Mouse (Mus musculus): ENCODE results near the gene Klhdc10. TPM values are rescaled to one million over a fixed set of nuclear protein-coding genes. Genes with fewer than 3 reads are reported as not detected.

The Klhdc10 gene
- total RNA-seq (2014; fragmentation: Nextera tagmentation) (45.7 and 48.8 TPM in 2 replicates), total RNA-seq (2017) (30.2 and 33.3 TPM in 2 replicates), polyA plus RNA-seq (2012) (19.9 and 25.8 TPM in 2 replicates)

DNA sequence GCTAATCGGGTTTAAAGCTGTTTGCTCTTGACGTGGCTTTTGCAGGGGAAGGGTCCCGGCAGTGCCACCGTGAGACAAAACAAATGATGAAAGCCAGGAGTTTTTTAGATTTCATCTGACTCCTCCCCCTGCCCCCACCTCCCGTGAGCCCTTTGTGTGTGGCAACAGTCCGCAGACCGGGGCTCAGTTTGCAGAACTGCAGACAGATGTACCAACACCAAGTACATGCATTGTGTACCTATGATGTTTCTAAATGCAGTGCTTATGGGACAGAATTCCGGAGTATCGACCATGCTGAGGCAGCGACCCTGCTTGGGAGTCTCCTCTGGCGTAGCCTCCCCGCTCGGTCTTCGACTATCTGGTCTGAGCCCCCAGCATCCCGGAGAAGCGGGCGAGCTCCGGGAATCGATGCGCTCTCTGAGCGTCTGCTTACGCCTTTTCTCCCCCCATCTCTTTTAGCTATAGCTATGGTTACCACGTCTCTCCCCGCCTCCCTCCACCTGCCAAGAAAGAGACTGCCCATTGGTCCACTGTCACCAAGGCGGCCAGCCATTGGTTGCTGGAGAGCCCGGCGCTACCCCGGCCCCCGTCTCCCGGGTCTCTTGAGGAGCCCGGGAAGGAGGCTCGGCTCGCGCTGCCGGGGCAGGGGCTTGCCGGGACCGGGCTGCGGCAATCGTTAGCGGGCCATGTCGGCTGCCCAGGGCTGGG, at the start of gene Klhdc10:
Klhdc10 (plus strand) TSS at position 561 of the 708 bp plus-strand sequence.
- Histone ChIP-seq H3K27me3 (ENCODE audit: insufficient read depth, low read length) (0 out of 2 replicates have a peak, but pooled peaks cover 3% of the 10 kb centered on the region), H3K4me1 (ENCODE audit: insufficient read depth, low read depth, low read length) (peaks cover 27% of the 10 kb centered on the region), H3K9me3 (replicated peaks) (no peaks in the 10 kb centered on the region), H3K36me3 (replicated peaks) (peaks cover 5% of the 10 kb centered on the region), H3K4me3 (ENCODE audit: low read depth, low read length) (peak within 1 kb of the TSS; percentile 99)
- ATAC-seq (ENCODE audit: extremely low read depth, insufficient number of reproducible peaks, low FRiP score, poor library complexity, severe bottlenecking) (peak; percentile 99), DNase-seq (ENCODE audit: low spot score) (peak; percentile 100)
- TF ChIP-seq GATA2 (IDR thresholded peaks at IDR 0.05; ENCODE audit: borderline replicate concordance, low read depth, low read length) (no peak), POLR2AphosphoS5 (IDR thresholded peaks at IDR 0.05; ENCODE audit: insufficient replicate concordance, low read depth, low read length) (no peak), TAL1 (conservative IDR thresholded peaks at IDR 0.05; ENCODE audit: low read depth, low read length) (no peak), GATA1 (IDR thresholded peaks at IDR 0.05; ENCODE audit: borderline replicate concordance, low read length) (no peak), CTCF (IDR thresholded peaks at IDR 0.05; ENCODE audit: low read depth, low read length) (no peak)

DNA sequence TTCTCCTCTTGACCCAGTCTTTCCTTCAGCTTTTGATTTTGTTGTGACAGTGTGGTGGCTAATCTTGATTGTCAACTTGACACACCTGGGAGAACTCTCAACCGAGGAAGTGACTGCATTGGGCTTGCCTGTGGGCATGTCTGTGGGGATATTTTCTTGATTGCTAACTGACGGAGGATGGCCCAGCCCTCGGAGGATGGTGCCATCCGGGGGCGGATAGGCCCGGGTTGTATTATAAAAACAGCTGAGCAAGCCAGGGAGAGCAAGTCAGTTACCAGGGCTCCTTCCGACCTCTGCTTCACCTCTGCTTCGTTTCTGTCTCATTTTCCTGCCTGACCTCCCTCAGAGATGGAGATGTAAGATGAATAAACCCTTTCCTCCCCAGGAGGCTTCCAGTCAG, 48.9 kb upstream of the Klhdc10 start:
- ATAC-seq (ENCODE audit: extremely low read depth, insufficient number of reproducible peaks, low FRiP score, poor library complexity, severe bottlenecking) (no peak), DNase-seq (ENCODE audit: low spot score) (peak; percentile 12)
- TF ChIP-seq POLR2AphosphoS5 (IDR thresholded peaks at IDR 0.05; ENCODE audit: insufficient replicate concordance, low read depth, low read length) (no peak), TAL1 (conservative IDR thresholded peaks at IDR 0.05; ENCODE audit: low read depth, low read length) (no peak), GATA2 (IDR thresholded peaks at IDR 0.05; ENCODE audit: borderline replicate concordance, low read depth, low read length) (no peak), CTCF (IDR thresholded peaks at IDR 0.05; ENCODE audit: low read depth, low read length) (no peak), GATA1 (IDR thresholded peaks at IDR 0.05; ENCODE audit: borderline replicate concordance, low read length) (no peak)
- no peaks in the 10 kb centered on the region for H3K9me3 ChIP-seq (replicated peaks)
- peaks cover 7% of the 10 kb centered on the region for H3K27me3 ChIP-seq (ENCODE audit: insufficient read depth, low read length)
- H3K4me1 ChIP-seq (ENCODE audit: insufficient read depth, low read depth, low read length), result peaks cover 42% of the 10 kb centered on the region
- no peak overlapping the region for H3K4me3 ChIP-seq (ENCODE audit: low read depth, low read length)
- no peaks in the 10 kb centered on the region for H3K36me3 ChIP-seq (replicated peaks)

DNA sequence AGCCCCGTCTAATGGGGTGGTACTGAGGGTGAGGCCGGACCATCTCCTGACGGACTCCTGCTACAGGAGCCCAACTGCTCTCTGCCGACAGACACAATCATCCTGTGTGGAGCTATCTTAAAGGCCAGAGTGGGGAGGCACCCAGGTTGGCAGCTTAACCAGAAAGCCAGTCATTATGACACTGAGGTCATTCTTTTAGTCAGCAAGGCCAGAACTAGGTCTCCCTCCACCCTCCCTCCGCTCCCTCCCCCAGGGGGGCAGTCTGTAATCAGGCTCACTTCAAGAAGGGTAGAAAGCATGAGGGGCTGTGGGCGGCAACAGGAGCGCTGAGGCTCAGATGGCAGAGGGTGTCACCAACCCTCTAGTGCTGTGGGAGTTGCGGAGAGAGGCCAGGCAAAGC, 48.0 kb upstream of the Klhdc10 start:
- no peak for ATAC-seq (ENCODE audit: extremely low read depth, insufficient number of reproducible peaks, low FRiP score, poor library complexity, severe bottlenecking)
- H3K4me1 ChIP-seq (ENCODE audit: insufficient read depth, low read depth, low read length), result peaks cover 42% of the 10 kb centered on the region
- H3K27me3 ChIP-seq (ENCODE audit: insufficient read depth, low read length), result peaks cover 7% of the 10 kb centered on the region
- no peak overlapping the region for H3K4me3 ChIP-seq (ENCODE audit: low read depth, low read length)
- H3K9me3 ChIP-seq (replicated peaks), result no peaks in the 10 kb centered on the region
- DNase-seq (ENCODE audit: low spot score), result no peak
- H3K36me3 ChIP-seq (replicated peaks), result no peaks in the 10 kb centered on the region
- TF ChIP-seq CTCF (IDR thresholded peaks at IDR 0.05; ENCODE audit: low read depth, low read length) (no peak), POLR2AphosphoS5 (IDR thresholded peaks at IDR 0.05; ENCODE audit: insufficient replicate concordance, low read depth, low read length) (no peak), GATA2 (IDR thresholded peaks at IDR 0.05; ENCODE audit: borderline replicate concordance, low read depth, low read length) (no peak), TAL1 (conservative IDR thresholded peaks at IDR 0.05; ENCODE audit: low read depth, low read length) (no peak), GATA1 (IDR thresholded peaks at IDR 0.05; ENCODE audit: borderline replicate concordance, low read length) (no peak)

DNA sequence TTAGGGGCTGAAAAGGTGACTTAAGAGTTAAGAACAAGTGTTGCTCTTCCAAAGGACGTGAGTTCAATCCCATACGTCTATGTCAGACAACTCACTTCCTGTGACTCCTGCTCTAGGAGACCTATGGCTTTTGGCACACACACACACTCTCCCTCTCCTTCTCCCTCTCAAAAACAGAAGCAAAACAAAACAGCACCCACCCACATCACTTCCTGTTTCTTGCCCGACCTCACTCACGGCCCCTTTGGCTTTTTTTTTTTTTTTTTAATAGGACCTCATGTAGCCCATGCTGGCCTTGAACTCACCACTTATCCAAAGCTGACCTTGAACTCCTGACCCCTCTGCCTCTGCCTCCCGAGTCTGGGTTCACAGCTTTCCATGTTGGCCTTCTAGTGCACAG, 46.9 kb upstream of the Klhdc10 start:
- Histone ChIP-seq H3K27me3 (ENCODE audit: insufficient read depth, low read length) (peaks cover 7% of the 10 kb centered on the region), H3K36me3 (replicated peaks) (no peaks in the 10 kb centered on the region), H3K4me3 (ENCODE audit: low read depth, low read length) (no peak overlapping the region), H3K4me1 (ENCODE audit: insufficient read depth, low read depth, low read length) (peaks cover 42% of the 10 kb centered on the region), H3K9me3 (replicated peaks) (no peaks in the 10 kb centered on the region)
- no peak for ATAC-seq (ENCODE audit: extremely low read depth, insufficient number of reproducible peaks, low FRiP score, poor library complexity, severe bottlenecking)
- TF ChIP-seq CTCF (IDR thresholded peaks at IDR 0.05; ENCODE audit: low read depth, low read length) (no peak), TAL1 (conservative IDR thresholded peaks at IDR 0.05; ENCODE audit: low read depth, low read length) (no peak), POLR2AphosphoS5 (IDR thresholded peaks at IDR 0.05; ENCODE audit: insufficient replicate concordance, low read depth, low read length) (no peak), GATA2 (IDR thresholded peaks at IDR 0.05; ENCODE audit: borderline replicate concordance, low read depth, low read length) (no peak), GATA1 (IDR thresholded peaks at IDR 0.05; ENCODE audit: borderline replicate concordance, low read length) (no peak)
- no peak for DNase-seq (ENCODE audit: low spot score)

DNA sequence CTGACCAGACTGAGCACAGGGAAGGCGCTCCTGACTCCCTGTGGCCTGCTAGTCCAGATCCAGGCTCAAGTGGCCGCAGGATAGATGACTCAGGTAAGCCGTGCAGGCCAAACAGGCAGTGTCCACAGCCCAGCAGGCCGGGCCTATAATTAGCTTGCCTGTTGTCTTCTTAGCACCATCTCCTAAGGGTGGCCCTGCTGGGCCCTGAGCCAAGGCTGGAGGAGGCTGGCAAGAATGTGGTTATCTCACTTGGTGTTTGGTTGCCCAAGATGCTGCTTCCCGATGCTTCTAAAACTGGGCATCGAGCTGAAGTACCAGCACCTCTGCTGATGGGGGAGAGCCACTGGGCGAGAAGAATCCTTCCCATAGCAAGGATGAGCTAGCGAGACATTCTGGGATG, 46.0 kb upstream of the Klhdc10 start:
- TF ChIP-seq TAL1 (conservative IDR thresholded peaks at IDR 0.05; ENCODE audit: low read depth, low read length) (no peak), POLR2AphosphoS5 (IDR thresholded peaks at IDR 0.05; ENCODE audit: insufficient replicate concordance, low read depth, low read length) (no peak), GATA2 (IDR thresholded peaks at IDR 0.05; ENCODE audit: borderline replicate concordance, low read depth, low read length) (no peak), GATA1 (IDR thresholded peaks at IDR 0.05; ENCODE audit: borderline replicate concordance, low read length) (no peak), CTCF (IDR thresholded peaks at IDR 0.05; ENCODE audit: low read depth, low read length) (no peak)
- no peak for ATAC-seq (ENCODE audit: extremely low read depth, insufficient number of reproducible peaks, low FRiP score, poor library complexity, severe bottlenecking)
- Histone ChIP-seq H3K9me3 (replicated peaks) (no peaks in the 10 kb centered on the region), H3K27me3 (ENCODE audit: insufficient read depth, low read length) (peaks cover 7% of the 10 kb centered on the region), H3K4me1 (ENCODE audit: insufficient read depth, low read depth, low read length) (peaks cover 42% of the 10 kb centered on the region), H3K36me3 (replicated peaks) (peaks cover 3% of the 10 kb centered on the region), H3K4me3 (ENCODE audit: low read depth, low read length) (no peak overlapping the region)
- no peak for DNase-seq (ENCODE audit: low spot score)

DNA sequence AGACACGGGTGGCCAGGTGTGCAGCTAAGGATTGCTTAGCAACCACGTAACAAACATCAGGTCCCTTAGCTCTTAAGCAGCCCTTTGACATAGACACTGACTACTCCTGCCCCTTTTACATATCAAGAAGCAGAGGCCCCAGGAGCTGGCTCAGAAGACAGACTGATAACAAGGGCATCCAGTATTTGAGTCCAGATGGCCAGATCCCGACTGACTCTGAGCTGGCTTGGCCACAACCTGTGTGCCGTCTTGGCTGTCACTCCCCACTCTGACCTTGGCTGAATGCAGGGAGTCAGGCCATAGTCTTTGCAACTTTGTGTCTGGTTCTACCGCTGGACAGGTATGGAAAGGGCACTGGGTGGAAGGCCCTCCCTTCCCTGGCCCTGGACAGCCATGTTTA, 45.5 kb upstream of the Klhdc10 start:
- Histone ChIP-seq H3K4me1 (ENCODE audit: insufficient read depth, low read depth, low read length) (peaks cover 38% of the 10 kb centered on the region), H3K4me3 (ENCODE audit: low read depth, low read length) (no peak overlapping the region), H3K9me3 (replicated peaks) (no peaks in the 10 kb centered on the region), H3K36me3 (replicated peaks) (peaks cover 3% of the 10 kb centered on the region), H3K27me3 (ENCODE audit: insufficient read depth, low read length) (peaks cover 7% of the 10 kb centered on the region)
- ATAC-seq (ENCODE audit: extremely low read depth, insufficient number of reproducible peaks, low FRiP score, poor library complexity, severe bottlenecking), result no peak
- no peak for DNase-seq (ENCODE audit: low spot score)
- no peak for TF ChIP-seq CTCF (IDR thresholded peaks at IDR 0.05; ENCODE audit: low read depth, low read length)
- TF ChIP-seq GATA1 (IDR thresholded peaks at IDR 0.05; ENCODE audit: borderline replicate concordance, low read length), result no peak
- TF ChIP-seq POLR2AphosphoS5 (IDR thresholded peaks at IDR 0.05; ENCODE audit: insufficient replicate concordance, low read depth, low read length), result no peak
- no peak for TF ChIP-seq GATA2 (IDR thresholded peaks at IDR 0.05; ENCODE audit: borderline replicate concordance, low read depth, low read length)
- no peak for TF ChIP-seq TAL1 (conservative IDR thresholded peaks at IDR 0.05; ENCODE audit: low read depth, low read length)
